Mouse (Mus musculus) fibroblast of lung, adult 2 months (primary cell): ENCODE data around the gene Ube2k.
A peak's percentile ranks its signal among the peaks of the same experiment; 100 is the strongest.

Experiments
- DNase-seq: peaks from one replicate; pipeline ENCODE4 v3.0.0-alpha.2; 2011; ENCODE audit warnings: low read depth

The Ube2k gene

GRCm38 (mm10) chr5:65538121-65538520 is 1.1 kb downstream of the Ube2k start:
- no peak for DNase-seq

- DNase-seq = no peak
Measured at GRCm38 (mm10) chr5:65538829-65539228, 1.8 kb downstream of the Ube2k start.

GRCm38 (mm10) chr5:65539786-65540185 is 2.8 kb downstream of the Ube2k start:
- DNase-seq = no peak

- no peak for DNase-seq
Measured at GRCm38 (mm10) chr5:65541889-65542288, 4.9 kb downstream of the Ube2k start.

DNA sequence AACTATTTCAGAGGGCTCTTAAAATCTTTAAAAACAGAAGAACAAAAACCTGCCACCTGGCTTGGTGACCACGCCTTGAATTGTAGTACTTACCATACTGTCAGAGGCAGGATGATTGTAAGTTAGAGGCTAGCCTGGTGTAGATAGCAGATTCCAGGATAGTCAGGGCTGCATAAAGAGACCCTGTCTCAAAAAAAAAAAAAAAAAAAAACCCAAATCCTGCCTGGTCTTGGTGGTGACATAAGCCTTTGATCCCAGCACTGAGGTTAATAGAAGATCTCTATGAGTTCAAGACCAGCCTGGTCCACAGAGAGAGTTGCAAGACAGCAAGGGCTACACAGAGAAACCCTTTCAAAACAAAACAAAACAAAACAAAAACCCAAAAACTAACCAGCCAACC is 6.5 kb downstream of the Ube2k start:
- no peak for DNase-seq

- DNase-seq = no peak
Measured at GRCm38 (mm10) chr5:65544616-65545015, 7.6 kb downstream of the Ube2k start.

DNA sequence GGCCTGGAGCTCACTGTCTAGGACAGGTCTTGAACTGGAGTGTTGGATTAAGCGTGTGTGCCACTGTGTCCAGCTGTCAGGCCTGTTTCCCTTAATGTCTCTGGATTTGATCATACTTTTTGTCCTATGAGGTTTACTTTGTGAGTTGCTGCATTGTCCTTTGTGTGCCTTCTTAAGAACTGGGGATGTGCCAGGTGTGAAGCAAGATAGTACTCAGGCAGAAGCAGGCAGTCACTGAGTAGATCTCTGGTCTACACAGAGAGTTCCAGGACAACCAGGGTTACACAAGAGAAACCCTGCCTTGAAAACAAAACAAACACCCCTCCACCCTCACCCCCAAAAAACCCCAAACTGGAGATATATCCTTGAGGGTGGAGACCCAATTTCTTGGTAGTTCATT is 12.6 kb downstream of the Ube2k start:
- DNase-seq = no peak

DNA sequence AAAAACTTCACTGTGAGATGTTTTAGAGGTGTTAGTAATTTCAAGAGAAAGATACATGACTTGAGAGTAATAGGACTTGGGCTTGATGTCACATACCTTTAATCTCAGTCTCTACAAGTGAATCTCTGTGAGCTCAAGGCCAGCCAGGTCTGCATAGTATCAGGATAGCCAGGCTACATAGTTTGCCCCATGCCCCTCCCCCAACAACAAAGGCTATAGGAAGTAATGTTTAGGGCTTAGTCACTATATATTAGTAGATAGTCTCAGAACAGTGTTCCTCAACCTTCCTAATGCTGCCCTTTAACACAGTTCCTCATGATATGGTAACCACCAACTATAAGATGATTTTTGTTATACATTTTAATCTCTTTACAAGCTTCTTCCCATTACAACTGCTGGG is 20.1 kb downstream of the Ube2k start:
- no peak for DNase-seq

DNA sequence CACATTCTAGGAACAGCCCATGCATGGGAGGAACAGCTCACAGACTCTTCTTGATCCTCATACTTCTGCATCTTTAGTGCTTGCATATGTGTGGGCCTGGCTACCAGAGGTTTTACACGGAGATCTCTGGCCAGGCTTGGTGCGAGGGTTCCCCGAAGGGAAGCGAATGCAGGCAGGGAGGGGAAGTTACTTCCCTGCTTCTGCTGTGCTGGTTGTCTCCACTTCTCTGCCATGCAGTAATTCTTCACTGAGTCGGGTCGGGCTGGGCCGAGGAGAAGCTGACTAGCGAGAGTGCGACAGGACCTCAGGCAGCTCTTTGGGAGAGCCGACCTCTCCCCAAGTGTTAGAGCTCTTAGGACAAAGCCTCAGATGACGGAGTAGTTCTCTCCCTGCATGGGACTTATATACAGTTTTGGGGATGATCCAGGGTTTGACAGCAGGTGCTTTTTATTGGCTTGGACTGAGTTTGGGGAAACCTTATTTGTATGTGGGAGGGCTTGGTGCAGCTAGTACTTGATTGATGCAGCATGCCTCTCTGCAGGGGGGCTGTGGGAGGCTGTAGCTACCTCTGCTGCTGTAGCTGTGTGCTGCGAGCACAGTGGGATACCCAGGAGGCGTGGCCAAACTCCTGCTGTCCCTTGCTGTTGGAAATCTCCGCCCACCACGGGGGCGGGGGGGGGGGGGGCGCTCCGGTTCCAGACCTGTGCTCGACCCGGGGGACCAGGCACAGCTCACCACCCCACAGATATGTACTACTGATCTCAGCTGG is 24.3 kb downstream of the Ube2k start:
- no peak for DNase-seq

DNA sequence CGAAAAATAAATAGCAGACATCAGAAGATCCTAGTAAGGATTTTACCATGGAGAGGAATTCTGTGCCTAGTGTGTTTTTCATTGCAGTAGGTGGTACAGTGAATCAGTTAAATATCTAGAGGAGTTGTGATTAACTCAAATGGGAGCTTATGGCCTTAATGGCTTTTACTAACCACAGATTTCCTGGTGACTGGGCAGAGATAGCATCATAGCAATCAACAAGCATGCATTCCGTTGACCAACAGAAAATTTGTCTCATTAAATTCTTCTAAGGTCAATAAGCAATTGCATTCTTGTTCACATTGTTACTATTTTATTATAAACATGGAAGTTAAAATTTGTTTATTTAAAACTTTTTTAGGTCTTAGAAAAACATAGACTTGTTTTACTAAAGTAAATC is 28.5 kb downstream of the Ube2k start:
- DNase-seq = no peak

GRCm38 (mm10) chr5:65574876-65575275 is 37.8 kb downstream of the Ube2k start:
- DNase-seq = no peak

GRCm38 (mm10) chr5:65575896-65576295 is 38.9 kb downstream of the Ube2k start:
- peak; percentile 11 for DNase-seq

- no peak for DNase-seq
Measured at GRCm38 (mm10) chr5:65578545-65578944, 41.5 kb downstream of the Ube2k start.

DNA sequence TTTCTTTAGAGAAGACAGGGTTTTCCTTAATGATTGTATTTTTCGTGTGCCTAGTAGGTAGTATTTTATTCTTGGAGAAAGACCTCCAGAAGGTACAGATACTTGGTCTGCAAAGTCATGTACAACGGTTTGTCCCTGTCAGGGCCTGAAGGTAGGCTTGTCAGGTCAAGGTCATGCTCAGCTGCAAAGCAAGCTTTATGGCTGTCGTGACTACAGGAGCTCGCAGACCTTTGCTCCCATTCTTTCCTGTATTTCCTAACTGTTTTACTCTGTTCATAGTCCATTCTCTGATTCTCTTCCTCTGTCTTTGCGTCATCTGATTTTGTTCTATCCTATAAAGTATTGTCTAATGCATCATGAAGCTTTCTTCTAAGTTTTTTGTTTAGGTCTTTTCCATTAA is 49.3 kb downstream of the Ube2k start:
- no peak for DNase-seq

DNA sequence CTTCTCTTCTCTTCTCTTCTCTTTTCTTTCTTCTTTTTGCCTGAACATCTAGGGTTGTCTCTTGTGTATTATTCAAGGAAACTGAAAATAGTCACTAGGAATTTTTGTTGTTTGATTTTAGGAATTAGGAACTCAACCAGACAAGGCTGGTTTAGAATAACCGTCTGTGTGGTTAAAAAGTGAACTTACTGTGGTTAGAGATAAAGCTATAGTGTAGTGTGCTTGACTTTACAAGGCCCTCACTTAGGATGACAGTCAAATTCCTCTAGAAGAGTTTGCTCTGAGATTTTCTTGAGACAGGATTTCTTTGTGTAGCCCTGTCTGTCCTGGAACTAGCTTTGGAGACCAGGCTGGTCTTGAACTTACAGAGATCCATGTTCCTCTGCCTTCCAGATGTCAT is 53.2 kb downstream of the Ube2k start:
- DNase-seq = no peak

DNA sequence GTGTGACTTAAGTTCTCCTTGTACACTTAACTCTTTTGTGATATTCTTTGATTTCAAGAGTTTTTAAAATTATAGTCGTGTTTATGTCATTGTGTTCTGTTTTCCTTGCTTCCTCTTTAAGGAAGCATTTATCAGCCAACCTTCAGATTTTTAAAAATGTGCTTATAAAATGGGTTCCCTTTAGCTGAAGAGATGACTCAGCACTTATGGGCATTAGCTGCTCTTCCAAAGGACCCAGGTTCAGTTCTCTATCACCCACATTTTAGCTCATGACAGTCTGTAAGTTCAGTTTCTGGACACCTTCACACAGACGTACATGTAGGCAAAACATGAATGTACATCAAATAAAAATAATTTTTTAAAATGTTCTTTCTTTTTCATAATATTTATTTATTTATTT is 55.4 kb downstream of the Ube2k start:
- DNase-seq = no peak

DNA sequence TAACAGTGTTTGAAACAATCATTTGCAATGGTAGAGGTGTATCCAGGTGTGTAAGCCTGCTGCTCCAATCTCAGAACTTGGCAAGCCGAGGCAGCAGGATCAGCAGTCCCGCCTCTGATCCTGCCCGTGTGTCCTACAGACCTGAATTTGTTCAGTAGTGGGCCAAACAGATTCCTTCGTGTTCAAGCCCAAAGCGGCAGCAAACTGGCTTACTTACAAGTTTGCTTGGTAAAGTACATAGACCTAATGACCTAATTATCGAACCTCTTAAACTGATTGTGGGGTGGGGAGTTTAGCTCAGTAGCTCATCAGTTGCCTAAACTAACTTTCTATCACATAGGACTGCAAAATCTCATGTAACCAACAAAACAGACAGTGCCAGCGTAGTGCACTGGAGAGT is 62.6 kb downstream of the Ube2k start:
- no peak for DNase-seq

DNA sequence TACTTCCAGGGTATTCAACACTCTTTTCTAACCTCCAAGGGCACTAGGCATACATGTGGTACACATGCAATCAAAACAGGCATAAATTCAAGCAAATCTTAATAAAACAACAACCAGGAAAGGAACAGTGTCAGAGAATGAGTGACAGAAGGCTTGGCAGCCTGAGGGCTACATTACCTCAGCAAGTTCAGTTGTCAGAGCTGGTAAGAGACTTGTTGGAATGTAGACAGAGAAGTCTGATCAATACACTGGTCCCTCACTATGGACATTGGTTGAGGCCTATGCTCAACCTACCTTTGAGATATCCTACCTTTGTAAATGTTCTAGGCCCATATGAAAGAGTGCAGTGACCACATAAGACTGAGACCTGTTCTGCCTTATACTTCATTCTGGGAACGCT is 69.8 kb downstream of the Ube2k start:
- no peak for DNase-seq

DNA sequence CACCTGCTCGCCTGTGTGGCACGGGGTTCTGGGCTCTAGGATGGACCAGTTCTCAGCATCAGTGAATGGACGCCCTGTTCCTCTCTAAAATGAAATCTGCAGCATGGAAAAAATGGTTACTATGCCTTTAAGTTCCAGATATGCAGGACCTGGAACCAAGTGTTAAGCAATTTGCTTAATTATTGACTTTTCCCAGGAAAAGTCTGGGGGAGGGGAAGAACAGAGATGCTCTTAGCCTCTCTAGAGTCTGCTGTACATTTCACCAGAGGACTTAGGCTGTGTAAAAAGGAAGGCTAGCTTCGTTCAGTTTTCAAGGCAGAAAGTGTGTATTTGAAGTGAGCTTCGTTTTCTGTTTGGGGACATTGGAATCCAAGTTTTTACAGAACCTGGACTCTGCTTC is 72.7 kb downstream of the Ube2k start:
- DNase-seq = no peak

GRCm38 (mm10) chr5:65610541-65610940 is 73.5 kb downstream of the Ube2k start:
- DNase-seq = no peak

DNA sequence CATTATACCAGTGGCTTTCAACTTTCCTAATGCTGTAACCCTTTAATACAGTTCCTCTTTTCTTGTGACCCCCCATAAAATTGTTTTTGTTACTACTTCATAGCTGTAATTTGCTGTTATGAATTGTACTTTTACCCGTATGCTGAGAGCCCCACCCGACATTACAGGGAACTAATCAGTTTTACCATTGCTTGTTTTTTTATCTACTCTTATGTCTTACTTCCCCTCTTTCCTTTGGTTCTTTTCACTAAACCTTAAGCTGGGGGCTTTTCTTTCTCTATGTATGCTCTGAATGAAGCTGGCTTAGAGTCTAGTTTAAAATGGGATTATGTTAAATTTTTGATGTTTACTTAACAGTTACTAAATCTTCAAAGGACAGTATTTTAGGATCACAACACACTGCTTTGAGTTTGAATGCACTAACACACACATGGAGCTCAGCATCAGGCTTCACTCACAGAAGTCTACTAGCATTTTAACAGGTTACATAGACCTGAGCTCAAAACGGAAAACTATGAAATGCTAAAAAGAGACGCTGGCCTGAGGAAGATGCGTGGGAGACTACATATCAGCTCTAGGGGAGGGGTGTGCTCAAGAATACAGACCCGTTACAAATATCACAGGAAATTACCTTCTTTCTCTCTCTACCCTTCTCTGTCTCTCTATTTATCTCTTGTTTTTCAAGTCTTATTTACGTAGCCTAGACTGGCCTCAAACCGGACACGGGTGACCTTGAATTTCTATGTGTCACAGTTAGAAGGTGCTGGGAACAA is 76.3 kb downstream of the Ube2k start:
- no peak for DNase-seq

DNA sequence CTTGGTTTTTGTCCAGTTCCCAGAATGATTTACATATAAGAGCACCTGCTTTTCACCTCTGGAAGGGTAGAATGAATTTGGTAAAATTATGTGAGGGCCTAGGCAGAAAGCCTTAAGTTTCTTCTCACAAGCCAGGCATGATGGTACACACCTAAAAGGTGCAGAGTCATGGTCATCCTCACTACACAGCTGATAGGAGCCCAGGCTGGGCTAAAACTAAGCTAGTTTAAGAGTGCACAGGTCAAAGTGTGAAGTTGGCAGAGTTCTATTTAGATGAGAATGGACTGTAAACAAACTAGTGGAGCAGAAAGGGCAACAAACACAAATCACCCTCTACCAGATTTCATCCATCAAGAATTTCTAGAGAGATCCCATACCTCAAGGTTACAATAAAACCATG is 87.3 kb downstream of the Ube2k start:
- no peak for DNase-seq

- DNase-seq = peak; percentile 16
Measured at GRCm38 (mm10) chr5:65638896-65639295, 101.9 kb downstream of the Ube2k start.
